Mouse (Mus musculus): ENCODE data around the gene Msmp. TPM values are rescaled to one million over a fixed set of nuclear protein-coding genes. Genes with fewer than 3 reads are reported as not detected.

The Msmp gene
- polyA plus RNA-seq, 1 experiment from 2014 or later: 0.48 TPM

- Histone ChIP-seq H3K9me3 (replicated peaks; ENCODE audit: control insufficient read depth, low read length) (0 out of 2 replicates have a peak, but pooled peaks cover 8% of the 10 kb centered on the region), H3K27me3 (ENCODE audit: control insufficient read depth, insufficient read depth, low read length) (no peaks in the 10 kb centered on the region; the same call in 1 of the 2 replicates), H3K27ac (ENCODE audit: low read length) (no peak overlapping the region), H3K4me2 (ENCODE audit: low read depth, low read length) (no peak overlapping the region), H3K4me3 (replicated peaks; ENCODE audit: low read length) (no peak overlapping the region), H3K4me1 (ENCODE audit: control insufficient read depth, insufficient read depth, low read length) (peaks cover 21% of the 10 kb centered on the region; the same call in 1 of the 2 replicates), H3K36me3 (ENCODE audit: control insufficient read depth, insufficient read depth, low read length) (no peaks in the 10 kb centered on the region), H3K9ac (ENCODE audit: low read length) (no peak overlapping the region)
- 41% methylated on average over 20 of the region's 20 CpGs for WGBS
- ATAC-seq (ENCODE audit: insufficient read depth, low FRiP score): no peak
Observed at GRCm38 (mm10) chr4:43629106-43629817, 45.0 kb upstream of the Msmp start.

GRCm38 (mm10) chr4:43620146-43620778 is 36.0 kb upstream of the Msmp start:
- no peak for ATAC-seq (ENCODE audit: insufficient read depth, low FRiP score)
- H3K4me2 ChIP-seq (ENCODE audit: low read depth, low read length): no peak overlapping the region
- H3K9me3 ChIP-seq (replicated peaks; ENCODE audit: control insufficient read depth, low read length): 0 out of 2 replicates have a peak, but pooled peaks cover 5% of the 10 kb centered on the region
- no peaks in the 10 kb centered on the region for H3K4me1 ChIP-seq (ENCODE audit: control insufficient read depth, insufficient read depth, low read length)
- no peaks in the 10 kb centered on the region for H3K27me3 ChIP-seq (ENCODE audit: control insufficient read depth, insufficient read depth, low read length)
- H3K4me3 ChIP-seq (replicated peaks; ENCODE audit: low read length): no peak overlapping the region
- H3K9ac ChIP-seq (ENCODE audit: low read length): no peak overlapping the region
- H3K36me3 ChIP-seq (ENCODE audit: control insufficient read depth, insufficient read depth, low read length): no peaks in the 10 kb centered on the region
- WGBS: 81% methylated on average over 4 of the region's 4 CpGs
- H3K27ac ChIP-seq (ENCODE audit: low read length): no peak overlapping the region

GRCm38 (mm10) chr4:43613060-43613730 is 28.9 kb upstream of the Msmp start:
- Histone ChIP-seq H3K4me3 (replicated peaks; ENCODE audit: low read length) (no peak overlapping the region), H3K27ac (ENCODE audit: low read length) (no peak overlapping the region), H3K36me3 (ENCODE audit: control insufficient read depth, insufficient read depth, low read length) (no peaks in the 10 kb centered on the region), H3K9ac (ENCODE audit: low read length) (no peak overlapping the region), H3K4me2 (ENCODE audit: low read depth, low read length) (no peak overlapping the region), H3K4me1 (ENCODE audit: control insufficient read depth, insufficient read depth, low read length) (no peaks in the 10 kb centered on the region), H3K9me3 (replicated peaks; ENCODE audit: control insufficient read depth, low read length) (no peaks in the 10 kb centered on the region), H3K27me3 (ENCODE audit: control insufficient read depth, insufficient read depth, low read length) (no peaks in the 10 kb centered on the region)
- 54% methylated on average over 3 of the region's 3 CpGs for WGBS
- ATAC-seq (ENCODE audit: insufficient read depth, low FRiP score): no peak

- no peak for ATAC-seq (ENCODE audit: insufficient read depth, low FRiP score)
- Histone ChIP-seq H3K36me3 (ENCODE audit: control insufficient read depth, insufficient read depth, low read length) (no peaks in the 10 kb centered on the region), H3K4me1 (ENCODE audit: control insufficient read depth, insufficient read depth, low read length) (no peaks in the 10 kb centered on the region), H3K9me3 (replicated peaks; ENCODE audit: control insufficient read depth, low read length) (no peaks in the 10 kb centered on the region), H3K4me3 (replicated peaks; ENCODE audit: low read length) (no peak overlapping the region), H3K27ac (ENCODE audit: low read length) (no peak overlapping the region), H3K4me2 (ENCODE audit: low read depth, low read length) (no peak overlapping the region), H3K9ac (ENCODE audit: low read length) (no peak overlapping the region), H3K27me3 (ENCODE audit: control insufficient read depth, insufficient read depth, low read length) (no peaks in the 10 kb centered on the region)
- 50% methylated on average over 10 of the region's 10 CpGs for WGBS
Observed at GRCm38 (mm10) chr4:43612534-43612933, 28.2 kb upstream of the Msmp start.

GRCm38 (mm10) chr4:43604751-43605685 is 20.7 kb upstream of the Msmp start:
- H3K27me3 ChIP-seq (ENCODE audit: control insufficient read depth, insufficient read depth, low read length): no peaks in the 10 kb centered on the region
- ATAC-seq (ENCODE audit: insufficient read depth, low FRiP score): peak; percentile 68; the same call in 1 of the 2 replicates
- H3K9me3 ChIP-seq (replicated peaks; ENCODE audit: control insufficient read depth, low read length): no peaks in the 10 kb centered on the region
- H3K4me3 ChIP-seq (replicated peaks; ENCODE audit: low read length): no peak overlapping the region
- H3K4me2 ChIP-seq (ENCODE audit: low read depth, low read length): no peak overlapping the region
- 56% methylated on average over 9 of the region's 9 CpGs for WGBS
- no peaks in the 10 kb centered on the region for H3K36me3 ChIP-seq (ENCODE audit: control insufficient read depth, insufficient read depth, low read length)
- H3K27ac ChIP-seq (ENCODE audit: low read length): no peak overlapping the region
- H3K9ac ChIP-seq (ENCODE audit: low read length): no peak overlapping the region
- H3K4me1 ChIP-seq (ENCODE audit: control insufficient read depth, insufficient read depth, low read length): no peaks in the 10 kb centered on the region

- WGBS: 57% methylated on average over 3 of the region's 3 CpGs
- Histone ChIP-seq H3K9ac (ENCODE audit: low read length) (no peak overlapping the region), H3K36me3 (ENCODE audit: control insufficient read depth, insufficient read depth, low read length) (no peaks in the 10 kb centered on the region), H3K9me3 (replicated peaks; ENCODE audit: control insufficient read depth, low read length) (no peaks in the 10 kb centered on the region), H3K27ac (ENCODE audit: low read length) (no peak overlapping the region), H3K4me3 (replicated peaks; ENCODE audit: low read length) (no peak overlapping the region), H3K4me1 (ENCODE audit: control insufficient read depth, insufficient read depth, low read length) (no peaks in the 10 kb centered on the region), H3K4me2 (ENCODE audit: low read depth, low read length) (no peak overlapping the region), H3K27me3 (ENCODE audit: control insufficient read depth, insufficient read depth, low read length) (no peaks in the 10 kb centered on the region)
- no peak for ATAC-seq (ENCODE audit: insufficient read depth, low FRiP score)
Observed at GRCm38 (mm10) chr4:43604099-43604498, 19.8 kb upstream of the Msmp start.

GRCm38 (mm10) chr4:43600195-43600934 is 16.1 kb upstream of the Msmp start:
- no peak overlapping the region for H3K9ac ChIP-seq (ENCODE audit: low read length)
- no peaks in the 10 kb centered on the region for H3K36me3 ChIP-seq (ENCODE audit: control insufficient read depth, insufficient read depth, low read length)
- WGBS: 75% methylated on average over 9 of the region's 9 CpGs
- no peak overlapping the region for H3K27ac ChIP-seq (ENCODE audit: low read length)
- H3K9me3 ChIP-seq (replicated peaks; ENCODE audit: control insufficient read depth, low read length): no peaks in the 10 kb centered on the region
- H3K27me3 ChIP-seq (ENCODE audit: control insufficient read depth, insufficient read depth, low read length): no peaks in the 10 kb centered on the region
- ATAC-seq (ENCODE audit: insufficient read depth, low FRiP score): no peak
- no peak overlapping the region for H3K4me2 ChIP-seq (ENCODE audit: low read depth, low read length)
- no peaks in the 10 kb centered on the region for H3K4me1 ChIP-seq (ENCODE audit: control insufficient read depth, insufficient read depth, low read length)
- H3K4me3 ChIP-seq (replicated peaks; ENCODE audit: low read length): no peak overlapping the region

- H3K27me3 ChIP-seq (ENCODE audit: control insufficient read depth, insufficient read depth, low read length): no peaks in the 10 kb centered on the region
- no peak overlapping the region for H3K4me2 ChIP-seq (ENCODE audit: low read depth, low read length)
- H3K27ac ChIP-seq (ENCODE audit: low read length): no peak overlapping the region
- no peaks in the 10 kb centered on the region for H3K4me1 ChIP-seq (ENCODE audit: control insufficient read depth, insufficient read depth, low read length)
- no peak overlapping the region for H3K4me3 ChIP-seq (replicated peaks; ENCODE audit: low read length)
- 76% methylated on average over 7 of the region's 7 CpGs for WGBS
- no peak overlapping the region for H3K9ac ChIP-seq (ENCODE audit: low read length)
- no peaks in the 10 kb centered on the region for H3K9me3 ChIP-seq (replicated peaks; ENCODE audit: control insufficient read depth, low read length)
- no peaks in the 10 kb centered on the region for H3K36me3 ChIP-seq (ENCODE audit: control insufficient read depth, insufficient read depth, low read length)
- ATAC-seq (ENCODE audit: insufficient read depth, low FRiP score): no peak
Observed at GRCm38 (mm10) chr4:43598650-43599380, 14.5 kb upstream of the Msmp start.

Measured in stomach, embryonic 16.5 days (tissue).